In the genomic region with DNA sequence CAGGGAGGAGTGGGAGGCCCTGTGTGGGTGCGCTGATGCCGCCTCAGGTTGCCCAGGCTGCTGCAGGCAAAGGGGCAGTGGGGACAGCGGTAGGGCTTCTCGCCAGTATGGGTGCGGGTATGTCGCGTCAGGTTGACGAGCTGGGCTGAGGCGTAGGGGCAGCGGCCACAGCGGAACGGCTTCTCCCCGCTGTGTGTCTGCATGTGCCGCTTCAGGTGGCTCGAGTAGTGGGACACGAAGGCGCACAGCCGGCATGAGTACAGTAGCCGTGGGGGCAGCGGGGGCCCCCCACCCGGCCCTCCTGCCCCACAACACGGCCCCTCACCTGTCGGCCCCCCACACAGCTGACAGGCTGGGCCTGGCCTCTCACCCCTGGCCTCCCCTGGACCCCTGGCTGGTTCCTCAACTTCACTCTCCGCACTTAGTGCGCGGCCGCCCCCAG, we compare ENCODE assay signal across 8 mouse cellular contexts. TPM values are rescaled to one million over a fixed set of nuclear protein-coding genes. Genes with fewer than 3 reads are reported as not detected.
DNase-seq lines count a peak whose midpoint lies in the region; ATAC-seq and TF ChIP-seq lines count a peak whose summit lies in the region.

No protein-coding gene starts in this region.

- no peaks in the 10 kb centered on the region for H3K27me3 ChIP-seq in heart, embryonic 13.5 days (replicated peaks)
- no peaks in the 10 kb centered on the region for H3K27me3 ChIP-seq in embryonic facial prominence, embryonic 14.5 days (replicated peaks; ENCODE audit: control insufficient read depth, insufficient read depth, low read length)
- H3K27me3 ChIP-seq in limb, embryonic 15.5 days, result no peaks in the 10 kb centered on the region

- H3K27ac ChIP-seq in heart, embryonic 13.5 days (replicated peaks), result no peak overlapping the region
- no peak overlapping the region for H3K27ac ChIP-seq in ES-E14 (ENCODE audit: insufficient read depth, low read depth, low read length, poor library complexity, severe bottlenecking)
- no peak overlapping the region for H3K27ac ChIP-seq in embryonic facial prominence, embryonic 14.5 days (replicated peaks; ENCODE audit: low read depth, low read length)
- H3K27ac ChIP-seq in limb, embryonic 15.5 days, result no peak overlapping the region

- ATAC-seq in heart, embryonic 13.5 days (ENCODE audit: extremely low read depth, insufficient number of reproducible peaks, low FRiP score, low TSS enrichment), result no peak
- ATAC-seq in embryonic facial prominence, embryonic 14.5 days (ENCODE audit: low read depth), result no peak
- ATAC-seq in limb, embryonic 15.5 days (ENCODE audit: insufficient number of reproducible peaks, low FRiP score, low TSS enrichment, low read depth), result peak; percentile 3; the same call in 1 of the 2 replicates
- ATAC-seq in activated CD4-positive, CD25-positive, alpha-beta regulatory T cell, adult 4 months, result no peak

- WGBS in heart, embryonic 13.5 days, result 88% methylated on average over 27 of the region's 27 CpGs
- 85% methylated on average over 27 of the region's 27 CpGs for WGBS in embryonic facial prominence, embryonic 14.5 days
- 89% methylated on average over 27 of the region's 27 CpGs for WGBS in limb, embryonic 15.5 days

- peaks cover 24% of the 10 kb centered on the region for H3K4me1 ChIP-seq in heart, embryonic 13.5 days
- peaks cover 3 to 8% of the 10 kb centered on the region in 2 experiments; a peak in 2 of 4 replicates for H3K4me1 ChIP-seq in ES-E14 (ENCODE audit: control insufficient read depth in 2 of 2, insufficient read depth in 2 of 2, low read length in 2 of 2, poor library complexity in 1 of 2)
- H3K4me1 ChIP-seq in embryonic facial prominence, embryonic 14.5 days (ENCODE audit: control insufficient read depth, insufficient read depth, low read length), result peaks cover 4% of the 10 kb centered on the region; the same call in 1 of the 2 replicates
- H3K4me1 ChIP-seq in limb, embryonic 15.5 days, result peaks cover 30% of the 10 kb centered on the region

- peaks cover 4% of the 10 kb centered on the region for H3K9me3 ChIP-seq in heart, embryonic 13.5 days
- no peaks in the 10 kb centered on the region for H3K9me3 ChIP-seq in ES-E14 (ENCODE audit: control insufficient read depth, insufficient read depth, low read depth, low read length)
- H3K9me3 ChIP-seq in embryonic facial prominence, embryonic 14.5 days (ENCODE audit: control insufficient read depth, low read length), result peaks cover 5% of the 10 kb centered on the region
- peaks cover 5% of the 10 kb centered on the region; the same call in 1 of the 2 replicates for H3K9me3 ChIP-seq in limb, embryonic 15.5 days

- peak overlapping the region; percentile 77; the same call in 1 of the 2 replicates for H3K4me3 ChIP-seq in heart, embryonic 13.5 days
- peak overlapping the region in 1 of 2 experiments; percentile 25; a peak in 3 of 4 replicates for H3K4me3 ChIP-seq in ES-E14 (ENCODE audit: insufficient read depth in 1 of 2, low read depth in 1 of 2, low read length in 2 of 2, poor library complexity in 1 of 2, severe bottlenecking in 1 of 2)
- H3K4me3 ChIP-seq in embryonic facial prominence, embryonic 14.5 days (ENCODE audit: low read depth, low read length), result peak overlapping the region; percentile 86; the same call in 1 of the 2 replicates
- H3K4me3 ChIP-seq in limb, embryonic 15.5 days, result peak overlapping the region; percentile 92; the same call in 1 of the 2 replicates

- intact Hi-C loops in heart, postnatal 25 days (cut with DNase I), result no loop called here

- peak overlapping the region; percentile 94 for H3K4me2 ChIP-seq in heart, embryonic 13.5 days
- peak overlapping the region; percentile 74; the same call in 1 of the 2 replicates for H3K4me2 ChIP-seq in embryonic facial prominence, embryonic 14.5 days (ENCODE audit: low read depth, low read length)
- no peak overlapping the region for H3K4me2 ChIP-seq in limb, embryonic 15.5 days

- H3K36me3 ChIP-seq in heart, embryonic 13.5 days, result peaks cover 84% of the 10 kb centered on the region
- H3K36me3 ChIP-seq in ES-E14 (ENCODE audit: control insufficient read depth, insufficient read depth, low read length, poor library complexity, severe bottlenecking), result peaks cover 63% of the 10 kb centered on the region
- H3K36me3 ChIP-seq in embryonic facial prominence, embryonic 14.5 days (ENCODE audit: control insufficient read depth, insufficient read depth, low read length), result peaks cover 82% of the 10 kb centered on the region
- H3K36me3 ChIP-seq in limb, embryonic 15.5 days, result peaks cover 79% of the 10 kb centered on the region

- peak overlapping the region; percentile 90 for H3K9ac ChIP-seq in heart, embryonic 13.5 days
- peak overlapping the region; percentile 19 for H3K9ac ChIP-seq in ES-E14 (ENCODE audit: insufficient read depth, low read depth, low read length, poor library complexity, severe bottlenecking)
- peak overlapping the region; percentile 89; the same call in 1 of the 2 replicates for H3K9ac ChIP-seq in embryonic facial prominence, embryonic 14.5 days (ENCODE audit: low read depth, low read length)
- H3K9ac ChIP-seq in limb, embryonic 15.5 days, result no peak overlapping the region

- DNase-seq in heart, postnatal 25 days (ENCODE audit: low spot score), result no peak
- DNase-seq in ES-E14 (ENCODE audit: low read depth, low spot score), result no peak
- DNase-seq in embryonic facial prominence, embryonic 14.5 days (ENCODE audit: low spot score), result no peak
- no peak for DNase-seq in right cerebral cortex, postnatal 25 days
- DNase-seq in MN1 (ENCODE audit: low spot score), result no peak

- in situ Hi-C loops in ES-E14 (cut with MboI; ENCODE audit: low sequenced_read_pairs in 2 of 2, unreplicated experiment in 2 of 2), result no loop called here

TF ChIP-seq in ES-E14, 5 proteins besides CTCF, POLR2A, EP300 and RAD21:
- TF ChIP-seq ZC3H11A (IDR thresholded peaks at IDR 0.05; ENCODE audit: borderline replicate concordance, low read depth, low read length) (no peak), MAFK (IDR thresholded peaks at IDR 0.05; ENCODE audit: insufficient read depth, low read depth, low read length) (no peak), HCFC1 (IDR thresholded peaks at IDR 0.05; ENCODE audit: borderline replicate concordance, insufficient read depth, low read length) (no peak), ZNF384 (IDR thresholded peaks at IDR 0.05; ENCODE audit: low read depth, low read length) (no peak), CHD2 (IDR thresholded peaks at IDR 0.05; ENCODE audit: low read depth, low read length) (no peak)

RNA-seq across cellular contexts. Expression of a gene that starts 1.8 kb away (rescaled TPM):
- polyA plus RNA-seq in heart, embryonic 13.5 days (2015; fragmentation: Nextera tagmentation; extraction: Ambion mirVana), result 7.3 and 7.5 TPM in 2 replicates
- total RNA-seq in heart, postnatal 25 days (2021), result 1 to 10 TPM; 7.3 to 8.1 TPM
- 15.2 and 18.5 TPM in 2 replicates for total RNA-seq in ES-E14 (2012; rRNA removed)
- 5.4 and 5.8 TPM in 2 replicates for polyA plus RNA-seq in embryonic facial prominence, embryonic 14.5 days (2014; fragmentation: Nextera tagmentation; extraction: Ambion mirVana)
- polyA plus RNA-seq in limb, embryonic 15.5 days (2015; fragmentation: Nextera tagmentation; extraction: Ambion mirVana), result 8.2 and 9.0 TPM in 2 replicates
- polyA plus RNA-seq in activated CD4-positive, CD25-positive, alpha-beta regulatory T cell, adult 4 months (2017; shearing (Covaris generic)), result 1 to 10 TPM; 2.4 to 4.4 TPM

RNA-seq across cellular contexts. Expression of a gene that starts 7.1 kb away (rescaled TPM):
- polyA plus RNA-seq in heart, embryonic 13.5 days (2015; fragmentation: Nextera tagmentation; extraction: Ambion mirVana), result 52.3 and 55.9 TPM in 2 replicates
- total RNA-seq in heart, postnatal 25 days (2021), result 10 to 100 TPM; 51.6 to 55.5 TPM
- 74.5 and 76.8 TPM in 2 replicates for total RNA-seq in ES-E14 (2012; rRNA removed)
- 55.5 and 58.0 TPM in 2 replicates for polyA plus RNA-seq in embryonic facial prominence, embryonic 14.5 days (2014; fragmentation: Nextera tagmentation; extraction: Ambion mirVana)
- 64.2 and 69.0 TPM in 2 replicates for polyA plus RNA-seq in limb, embryonic 15.5 days (2015; fragmentation: Nextera tagmentation; extraction: Ambion mirVana)
- 10 to 100 TPM; 37.6 to 41.9 TPM for polyA plus RNA-seq in activated CD4-positive, CD25-positive, alpha-beta regulatory T cell, adult 4 months (2017; shearing (Covaris generic))

RNA-seq across cellular contexts. Expression of a gene that starts 7.3 kb away (rescaled TPM):
- 112 and 116 TPM in 2 replicates for polyA plus RNA-seq in heart, embryonic 13.5 days (2015; fragmentation: Nextera tagmentation; extraction: Ambion mirVana)
- total RNA-seq in heart, postnatal 25 days (2021), result 10 to 100 TPM; 61.3 to 62.5 TPM
- total RNA-seq in ES-E14 (2012; rRNA removed), result 72.0 and 76.5 TPM in 2 replicates
- polyA plus RNA-seq in embryonic facial prominence, embryonic 14.5 days (2014; fragmentation: Nextera tagmentation; extraction: Ambion mirVana), result 124 and 141 TPM in 2 replicates
- 141 and 154 TPM in 2 replicates for polyA plus RNA-seq in limb, embryonic 15.5 days (2015; fragmentation: Nextera tagmentation; extraction: Ambion mirVana)
- 100 to 1,000 TPM in 1 of 2 experiments, 10 to 100 TPM in 1; 99.1 to 123 TPM for polyA plus RNA-seq in activated CD4-positive, CD25-positive, alpha-beta regulatory T cell, adult 4 months (2017; shearing (Covaris generic))

RNA-seq across cellular contexts. Expression of a gene that starts 20.1 kb away (rescaled TPM):
- 101 and 107 TPM in 2 replicates for polyA plus RNA-seq in heart, embryonic 13.5 days (2015; fragmentation: Nextera tagmentation; extraction: Ambion mirVana)
- total RNA-seq in heart, postnatal 25 days (2021), result 10 to 100 TPM; 58.5 to 61.7 TPM
- total RNA-seq in ES-E14 (2012; rRNA removed), result 285 and 294 TPM in 2 replicates
- polyA plus RNA-seq in embryonic facial prominence, embryonic 14.5 days (2014; fragmentation: Nextera tagmentation; extraction: Ambion mirVana), result 102 and 107 TPM in 2 replicates
- polyA plus RNA-seq in limb, embryonic 15.5 days (2015; fragmentation: Nextera tagmentation; extraction: Ambion mirVana), result 102 and 106 TPM in 2 replicates
- 10 to 100 TPM; 57.8 to 69.6 TPM for polyA plus RNA-seq in activated CD4-positive, CD25-positive, alpha-beta regulatory T cell, adult 4 months (2017; shearing (Covaris generic))

RNA-seq across cellular contexts. Expression of a gene that starts 20.4 kb away (rescaled TPM):
- 45.3 and 47.8 TPM in 2 replicates for polyA plus RNA-seq in heart, embryonic 13.5 days (2015; fragmentation: Nextera tagmentation; extraction: Ambion mirVana)
- 10 to 100 TPM; 32.0 to 35.8 TPM for total RNA-seq in heart, postnatal 25 days (2021)
- 73.8 and 83.8 TPM in 2 replicates for total RNA-seq in ES-E14 (2012; rRNA removed)
- 47.5 and 59.9 TPM in 2 replicates for polyA plus RNA-seq in embryonic facial prominence, embryonic 14.5 days (2014; fragmentation: Nextera tagmentation; extraction: Ambion mirVana)
- 59.1 and 65.6 TPM in 2 replicates for polyA plus RNA-seq in limb, embryonic 15.5 days (2015; fragmentation: Nextera tagmentation; extraction: Ambion mirVana)
- 10 to 100 TPM; 64.6 to 66.3 TPM for polyA plus RNA-seq in activated CD4-positive, CD25-positive, alpha-beta regulatory T cell, adult 4 months (2017; shearing (Covaris generic))
